Mouse (Mus musculus) CH12.LX (cell line): ENCODE results near the gene Col28a1. TPM values are rescaled to one million over a fixed set of nuclear protein-coding genes. Genes with fewer than 3 reads are reported as not detected.

Experiments used
- DNase-seq: peaks from one replicate; pipeline ENCODE4 v3.0.0-alpha.2; 2013; ENCODE audit errors: extremely low read depth
- H3K27ac ChIP-seq: 2 replicates; pipeline ENCODE4 v1.5.1; 2012; ENCODE audit warnings: low read depth, mild to moderate bottlenecking, control low read depth, moderate library complexity; ENCODE audit not compliant: insufficient read depth
- H3K27me3 ChIP-seq: replicated peaks from 2 replicates; pipeline ENCODE3; 2012; ENCODE audit warnings: inconsistent platforms
- H3K36me3 ChIP-seq, 2 experiments: replicated peaks in 1 of 2; 2 replicates each; pipeline versions ENCODE3 to v1.6.1; 2012; ENCODE audit warnings: inconsistent platforms in 1 of 2, low read length in 1 of 2, mild to moderate bottlenecking in 1 of 2, mixed read lengths in 1 of 2, moderate library complexity in 1 of 2; ENCODE audit not compliant: control insufficient read depth in 1 of 2, insufficient read depth in 1 of 2
- H3K4me1 ChIP-seq, 2 experiments: 2 replicates each; pipeline ENCODE4 v1.6.1; 2012; ENCODE audit warnings: inconsistent platforms in 1 of 2, moderate library complexity in 1 of 2; ENCODE audit not compliant: insufficient read depth in 2 of 2, control insufficient read depth in 1 of 2
- H3K4me2 ChIP-seq: 2 replicates; pipeline ENCODE4 v1.6.1; 2012; ENCODE audit warnings: low read depth, mild to moderate bottlenecking, control low read depth; ENCODE audit not compliant: poor library complexity, insufficient read depth, severe bottlenecking
- H3K4me3 ChIP-seq, 3 experiments: fragments of 150-350 bp in 1 of 3; sonication (generic) in 1 of 3; replicated peaks in 1 of 3; 2 replicates each; pipeline versions ENCODE3 to v1.5.1; 2011 to 2012; ENCODE audit warnings: low read depth in 2 of 3, low read length in 2 of 3, mild to moderate bottlenecking in 2 of 3, moderate library complexity in 2 of 3, control low read depth in 1 of 3, improper control_type of control experiment in 1 of 3, inconsistent platforms in 1 of 3, mixed read lengths in 1 of 3; ENCODE audit not compliant: poor library complexity in 1 of 3
- H3K79me2 ChIP-seq: replicated peaks from 2 replicates; pipeline ENCODE4 v1.6.1; 2012; ENCODE audit warnings: mild to moderate bottlenecking, moderate library complexity; ENCODE audit not compliant: control insufficient read depth, poor library complexity, insufficient read depth, severe bottlenecking; ENCODE audit errors: extremely low read depth
- H3K9ac ChIP-seq: 2 replicates; pipeline ENCODE4 v1.6.1; 2012; ENCODE audit warnings: low read depth, mild to moderate bottlenecking, control low read depth, moderate library complexity; ENCODE audit not compliant: insufficient read depth
- H3K9me3 ChIP-seq: replicated peaks from 2 replicates; pipeline ENCODE3; 2012; ENCODE audit warnings: low read length, inconsistent platforms, mixed read lengths
- BHLHE40 ChIP-seq: IDR thresholded peaks from 2 replicates; pipeline ENCODE4 v1.6.1; 2011; ENCODE audit warnings: mild to moderate bottlenecking, low read depth, low read length, improper control_type of control experiment
- CHD1 ChIP-seq: IDR thresholded peaks from 2 replicates; pipeline ENCODE4 v1.6.1; 2012; ENCODE audit warnings: low read depth, low read length, improper control_type of control experiment, inconsistent platforms
- CHD2 ChIP-seq: IDR thresholded peaks from 2 replicates; pipeline ENCODE4 v1.6.1; 2011; ENCODE audit warnings: low read length, improper control_type of control experiment
- CTCF ChIP-seq, 2 experiments: IDR thresholded peaks in 1 of 2; conservative IDR thresholded peaks in 1 of 2; 2 replicates each; pipeline ENCODE4 v1.5.1; 2011 to 2012; ENCODE audit warnings: low read depth in 2 of 2, low read length in 2 of 2, improper control_type of control experiment in 1 of 2, inconsistent platforms in 1 of 2, mild to moderate bottlenecking in 1 of 2, moderate library complexity in 1 of 2
- E2F4 ChIP-seq: IDR thresholded peaks from 2 replicates; pipeline ENCODE4 v1.6.1; 2011; ENCODE audit warnings: low read depth, low read length, improper control_type of control experiment; ENCODE audit not compliant: insufficient replicate concordance
- ELF1 ChIP-seq: IDR thresholded peaks from 2 replicates; pipeline ENCODE4 v1.6.1; 2014; ENCODE audit warnings: low read depth, mild to moderate bottlenecking, inconsistent platforms, low read length, improper control_type of control experiment
- EP300 ChIP-seq: IDR thresholded peaks from 2 replicates; pipeline ENCODE4 v1.6.1; 2011; ENCODE audit warnings: low read length, improper control_type of control experiment
- ETS1 ChIP-seq: conservative IDR thresholded peaks from 2 replicates; pipeline ENCODE4 v1.6.1; 2012; ENCODE audit warnings: low read depth, mild to moderate bottlenecking, inconsistent platforms, low read length, improper control_type of control experiment, moderate library complexity
- GABPA ChIP-seq: IDR thresholded peaks from 2 replicates; pipeline ENCODE4 v1.6.1; 2012; ENCODE audit warnings: low read depth, low read length, improper control_type of control experiment, inconsistent platforms; ENCODE audit not compliant: insufficient replicate concordance
- HCFC1 ChIP-seq: IDR thresholded peaks from 2 replicates; pipeline ENCODE4 v1.6.1; 2012; ENCODE audit warnings: low read depth, mild to moderate bottlenecking, inconsistent platforms, low read length, improper control_type of control experiment
- IRF4 ChIP-seq: IDR thresholded peaks from 2 replicates; pipeline ENCODE4 v1.6.1; 2014; ENCODE audit warnings: low read depth, mild to moderate bottlenecking, inconsistent platforms, low read length, improper control_type of control experiment
- JUN ChIP-seq: IDR thresholded peaks from 2 replicates; pipeline ENCODE4 v1.6.1; 2011; ENCODE audit warnings: low read depth, mild to moderate bottlenecking, low read length, improper control_type of control experiment, moderate library complexity; ENCODE audit not compliant: insufficient read depth
- JUND ChIP-seq: conservative IDR thresholded peaks from 2 replicates; pipeline ENCODE4 v1.6.1; 2011; ENCODE audit warnings: low read depth, low read length, improper control_type of control experiment
- KAT2A ChIP-seq: IDR thresholded peaks from 2 replicates; pipeline ENCODE4 v1.6.1; 2012; ENCODE audit warnings: low read length, improper control_type of control experiment, inconsistent platforms; ENCODE audit not compliant: insufficient replicate concordance
- MAFK ChIP-seq: IDR thresholded peaks from 2 replicates; pipeline ENCODE4 v1.6.1; 2011; ENCODE audit warnings: low read length, improper control_type of control experiment; ENCODE audit not compliant: insufficient replicate concordance
- MAX ChIP-seq: IDR thresholded peaks from 2 replicates; pipeline ENCODE4 v1.6.1; 2011; ENCODE audit warnings: low read length, improper control_type of control experiment
- MAZ ChIP-seq: IDR thresholded peaks from 2 replicates; pipeline ENCODE4 v1.6.1; 2012; ENCODE audit warnings: low read depth, mild to moderate bottlenecking, inconsistent platforms, low read length, improper control_type of control experiment, moderate library complexity
- MEF2A ChIP-seq: IDR thresholded peaks from 2 replicates; pipeline ENCODE4 v1.6.1; 2014; ENCODE audit warnings: low read depth, mild to moderate bottlenecking, inconsistent platforms, low read length, improper control_type of control experiment, borderline replicate concordance
- MXI1 ChIP-seq: IDR thresholded peaks from 2 replicates; pipeline ENCODE4 v1.6.1; 2011; ENCODE audit warnings: mild to moderate bottlenecking, low read depth, low read length, improper control_type of control experiment
- MYC ChIP-seq: IDR thresholded peaks from 2 replicates; pipeline ENCODE4 v1.6.1; 2011; ENCODE audit warnings: low read depth, mild to moderate bottlenecking, improper control_type of control experiment, low read length
- NELFE ChIP-seq: IDR thresholded peaks from 2 replicates; pipeline ENCODE4 v1.6.1; 2011; ENCODE audit warnings: low read depth, low read length, improper control_type of control experiment
- NRF1 ChIP-seq: IDR thresholded peaks from 2 replicates; pipeline ENCODE4 v1.6.1; 2014; ENCODE audit warnings: low read depth, mild to moderate bottlenecking, inconsistent platforms, low read length, improper control_type of control experiment, moderate library complexity
- PAX5 ChIP-seq: IDR thresholded peaks from 2 replicates; pipeline ENCODE4 v1.6.1; 2012; ENCODE audit warnings: low read length, inconsistent platforms, mixed read lengths
- POLR2A ChIP-seq: IDR thresholded peaks from 2 replicates; pipeline ENCODE4 v1.6.1; 2011; ENCODE audit warnings: low read depth, mild to moderate bottlenecking, improper control_type of control experiment, low read length
- POLR2AphosphoS2 ChIP-seq: IDR thresholded peaks from 2 replicates; pipeline ENCODE4 v1.6.1; 2011; ENCODE audit warnings: low read depth, low read length, improper control_type of control experiment
- RAD21 ChIP-seq: IDR thresholded peaks from 2 replicates; pipeline ENCODE4 v1.6.1; 2011; ENCODE audit warnings: low read depth, mild to moderate bottlenecking, low read length, improper control_type of control experiment, moderate library complexity
- RCOR1 ChIP-seq: conservative IDR thresholded peaks from 2 replicates; pipeline ENCODE4 v1.6.1; 2012; ENCODE audit warnings: low read depth, mild to moderate bottlenecking, inconsistent platforms, low read length, improper control_type of control experiment
- SIN3A ChIP-seq: IDR thresholded peaks from 2 replicates; pipeline ENCODE4 v1.6.1; 2012; ENCODE audit warnings: low read length, improper control_type of control experiment, inconsistent platforms
- SMC3 ChIP-seq: IDR thresholded peaks from 2 replicates; pipeline ENCODE4 v1.6.1; 2011; ENCODE audit warnings: low read depth, low read length, improper control_type of control experiment
- TBP ChIP-seq: conservative IDR thresholded peaks from 2 replicates; pipeline ENCODE4 v1.6.1; 2011; ENCODE audit warnings: low read depth, low read length, improper control_type of control experiment
- TCF12 ChIP-seq: IDR thresholded peaks from 2 replicates; pipeline ENCODE4 v1.6.1; 2014; ENCODE audit warnings: low read depth, mild to moderate bottlenecking, inconsistent platforms, low read length, improper control_type of control experiment
- UBTF ChIP-seq: IDR thresholded peaks from 2 replicates; pipeline ENCODE4 v1.6.1; 2012; ENCODE audit warnings: low read depth, mild to moderate bottlenecking, inconsistent platforms, low read length, improper control_type of control experiment, moderate library complexity
- USF1 ChIP-seq: IDR thresholded peaks from 2 replicates; pipeline ENCODE4 v1.6.1; 2014; ENCODE audit warnings: low read depth, mild to moderate bottlenecking, inconsistent platforms, low read length, improper control_type of control experiment
- USF2 ChIP-seq: conservative IDR thresholded peaks from 2 replicates; pipeline ENCODE4 v1.6.1; 2011; ENCODE audit warnings: low read depth, low read length, improper control_type of control experiment
- ZC3H11A ChIP-seq: IDR thresholded peaks from 2 replicates; pipeline ENCODE4 v1.6.1; 2012; ENCODE audit warnings: low read depth, mild to moderate bottlenecking, inconsistent platforms, low read length, improper control_type of control experiment
- ZKSCAN1 ChIP-seq: IDR thresholded peaks from 2 replicates; pipeline ENCODE4 v1.6.1; 2012; ENCODE audit warnings: low read depth, inconsistent platforms, low read length, improper control_type of control experiment, borderline replicate concordance
- ZMIZ1 ChIP-seq: IDR thresholded peaks from 2 replicates; pipeline ENCODE4 v1.6.1; 2012; ENCODE audit warnings: low read depth, mild to moderate bottlenecking, inconsistent platforms, low read length, improper control_type of control experiment
- ZNF384 ChIP-seq: IDR thresholded peaks from 2 replicates; pipeline ENCODE4 v1.6.1; 2012; ENCODE audit warnings: low read depth, low read length, improper control_type of control experiment, inconsistent platforms
- dilution Hi-C: fragments of 300-500 bp; cut with MboI; formaldehyde crosslinking; loops from 2 replicates; pipeline ENCODE4 v1.14.3; 2020; ENCODE audit warnings: low sequenced_read_pairs; ENCODE audit not compliant: extremely low pct_unique_long_range_greater_than_20kb, extremely low pct_ligation_motif_present
- in situ Hi-C: fragments of 300-500 bp; cut with MboI; formaldehyde crosslinking; loops from 3 replicates; pipeline ENCODE4 v1.14.3; 2019; ENCODE audit warnings: low sequenced_read_pairs, low pct_ligation_motif_present, low pct_unique_long_range_greater_than_20kb, mixed read lengths
- polyA plus RNA-seq: library from polyadenylated mRNA; unstranded; fragments of >175 nt; gene quantifications from 2 replicates; pipeline ENCODE4 v1.2.1, GENCODE M21; 2012; ENCODE audit warnings: low read depth; ENCODE audit not compliant: insufficient read length
- total RNA-seq, 2 experiments: library from RNA; depleted of rRNA; stranded (reverse); fragments of 300-350 nt in 1 of 2; fragments of >200 nt in 1 of 2; gene quantifications; 2 replicates each; pipeline ENCODE4 v1.2.3; 2012 to 2014

Gene Col28a1
- total and polyA plus RNA-seq, 3 experiments: not detected

DNA sequence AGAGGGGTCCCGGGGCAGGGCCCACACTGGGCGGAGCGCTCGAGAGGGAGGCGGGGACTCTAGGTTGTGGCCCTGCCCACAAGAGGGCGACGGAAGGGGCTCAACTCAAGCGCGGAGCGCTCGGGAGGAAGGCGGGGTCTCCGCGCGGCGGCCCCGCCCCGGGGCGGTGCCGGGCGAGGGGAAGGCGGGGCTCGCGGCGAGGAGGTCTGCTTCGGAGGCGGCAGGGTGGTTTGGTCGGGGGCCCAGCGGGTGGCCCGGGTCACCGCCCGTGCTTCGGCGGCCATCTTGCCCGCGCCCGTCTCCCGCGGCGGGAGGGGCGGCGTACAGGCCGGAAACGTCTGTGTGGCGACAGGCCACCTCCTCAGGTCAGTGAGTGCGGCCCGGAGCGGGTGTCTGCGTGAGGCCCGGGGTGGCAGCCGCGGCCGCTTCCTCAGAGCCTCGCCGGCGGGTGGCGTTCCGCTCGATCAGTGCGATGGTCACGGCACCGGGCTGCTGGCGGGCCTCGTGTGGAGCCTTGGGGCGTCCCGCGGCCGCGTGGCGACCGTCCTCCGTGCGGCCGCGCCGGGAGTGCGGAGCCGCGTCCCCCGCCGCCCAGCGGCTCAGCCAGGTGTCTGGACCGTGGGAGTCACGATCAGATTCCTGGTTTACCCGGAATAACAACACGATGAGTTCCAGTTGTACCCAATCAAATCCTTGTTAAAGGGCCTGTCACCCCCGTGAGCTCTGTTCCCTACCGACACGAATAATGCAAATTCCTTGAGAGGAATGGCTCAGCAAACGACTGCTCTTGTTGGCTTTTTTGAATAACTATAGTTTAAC is 16.8 kb upstream of the Col28a1 start, which contains the start of gene Mios:
TSS of gene Mios (plus strand) at position 176 of the 819 bp plus-strand sequence.
- peak within 1 kb of the TSS; percentile 97 for H3K9ac ChIP-seq
- no peaks in the 10 kb centered on the region for H3K9me3 ChIP-seq
- H3K4me2 ChIP-seq: peak within 1 kb of the TSS; percentile 100
- in situ Hi-C loops: no loop called here
- peaks cover 0 to 18% of the 10 kb centered on the region in 2 experiments for H3K36me3 ChIP-seq
- peak within 1 kb of the TSS; percentile 54 for H3K27ac ChIP-seq
- dilution Hi-C loops: no loop called here
- peak within 1 kb of the TSS; percentile 84 to 97 (median 84) for H3K4me3 ChIP-seq
- H3K79me2 ChIP-seq: peaks cover 14% of the 10 kb centered on the region
- DNase-seq: peak; percentile 87
- TF ChIP-seq POLR2A (peak; percentile 81), PAX5 (no peak), ELF1 (peak; percentile 41; the same call in 1 of the 2 replicates), TCF12 (peak; percentile 87), JUND (no peak), RCOR1 (no peak), ZMIZ1 (peak; percentile 70; the same call in 1 of the 2 replicates), CHD1 (no peak), JUN (no peak), E2F4 (no peak), UBTF (peak; percentile 80; the same call in 1 of the 2 replicates), EP300 (0 out of 2 replicates have a peak, but pooled peaks have one; percentile 21), ZC3H11A (no peak), USF2 (no peak), HCFC1 (peak; percentile 42), MAX (peak; percentile 57; the same call in 1 of the 2 replicates), KAT2A (no peak), USF1 (no peak), ZKSCAN1 (no peak), NELFE (peak; percentile 90), BHLHE40 (peak; percentile 56), MYC (no peak), NRF1 (peak; percentile 55), POLR2AphosphoS2 (no peak; the same call in 1 of the 2 replicates), ZNF384 (no peak), MEF2A (peak; percentile 39; the same call in 1 of the 2 replicates), MAZ (0 out of 2 replicates have a peak, but pooled peaks have one; percentile 35), SIN3A (peak; percentile 78; the same call in 1 of the 2 replicates), MAFK (no peak; the same call in 1 of the 2 replicates), ETS1 (no peak), CHD2 (no peak), IRF4 (peak; percentile 45; the same call in 1 of the 2 replicates), TBP (no peak), CTCF (conservative IDR thresholded peaks at IDR 0.05 in 1 of 2, IDR thresholded peaks at IDR 0.05 in 1 of 2; ENCODE audit: low read depth in 2 of 2, low read length in 2 of 2) (no peak; a peak in 1 of 4 replicates), SMC3 (no peak), MXI1 (peak; percentile 87), RAD21 (no peak), GABPA (no peak)
- TF ChIP-seq, all 38 proteins: peak for 16
- no peaks in the 10 kb centered on the region for H3K27me3 ChIP-seq
- peaks cover 0 to 11% of the 10 kb centered on the region in 2 experiments; a peak in 2 of 4 replicates for H3K4me1 ChIP-seq
